Mouse (Mus musculus): ENCODE measurements around the gene Cst6. TPM values are rescaled to one million over a fixed set of nuclear protein-coding genes. Genes with fewer than 3 reads are reported as not detected.

Gene Cst6
- polyA plus RNA-seq, 1 experiment from 2014 or later = 1.3 TPM

- ATAC-seq (ENCODE audit: low FRiP score, low TSS enrichment) = no peak
- H3K4me1 ChIP-seq (ENCODE audit: control insufficient read depth, insufficient read depth, low read length) = no peaks in the 10 kb centered on the region
- H3K4me3 ChIP-seq (ENCODE audit: low read length) = no peak overlapping the region
- no peaks in the 10 kb centered on the region for H3K36me3 ChIP-seq (ENCODE audit: control insufficient read depth, insufficient read depth, low read length)
- H3K4me2 ChIP-seq (replicated peaks; ENCODE audit: low read depth, low read length) = no peak overlapping the region
- no peak overlapping the region for H3K9ac ChIP-seq (ENCODE audit: low read depth, low read length)
- 0 out of 2 replicates have a peak, but pooled peaks cover 3% of the 10 kb centered on the region for H3K27me3 ChIP-seq (ENCODE audit: control insufficient read depth, insufficient read depth, low read length)
- 91% methylated on average over 6 of the region's 6 CpGs for WGBS
- H3K27ac ChIP-seq (ENCODE audit: low read depth, low read length) = no peak overlapping the region
- H3K9me3 ChIP-seq (ENCODE audit: control insufficient read depth, low read length) = peaks cover 7% of the 10 kb centered on the region
These were observed 43.1 kb downstream of the Cst6 start for GRCm38 (mm10) chr19:5306279-5306678.

- H3K36me3 ChIP-seq (ENCODE audit: control insufficient read depth, insufficient read depth, low read length) = no peaks in the 10 kb centered on the region
- H3K9ac ChIP-seq (ENCODE audit: low read depth, low read length) = no peak overlapping the region
- peaks cover 7% of the 10 kb centered on the region for H3K9me3 ChIP-seq (ENCODE audit: control insufficient read depth, low read length)
- no peak overlapping the region for H3K27ac ChIP-seq (ENCODE audit: low read depth, low read length)
- H3K4me1 ChIP-seq (ENCODE audit: control insufficient read depth, insufficient read depth, low read length) = 0 out of 2 replicates have a peak, but pooled peaks cover 7% of the 10 kb centered on the region
- no peak overlapping the region for H3K4me2 ChIP-seq (replicated peaks; ENCODE audit: low read depth, low read length)
- 19% methylated on average over 4 of the region's 4 CpGs for WGBS
- peak; percentile 44; the same call in 1 of the 2 replicates for ATAC-seq (ENCODE audit: low FRiP score, low TSS enrichment)
- 0 out of 2 replicates have a peak, but pooled peaks cover 3% of the 10 kb centered on the region for H3K27me3 ChIP-seq (ENCODE audit: control insufficient read depth, insufficient read depth, low read length)
- no peak overlapping the region for H3K4me3 ChIP-seq (ENCODE audit: low read length)
These were observed 46.9 kb downstream of the Cst6 start for GRCm38 (mm10) chr19:5302455-5302854.

- peaks cover 15% of the 10 kb centered on the region for H3K4me1 ChIP-seq (ENCODE audit: control insufficient read depth, insufficient read depth, low read length)
- H3K4me2 ChIP-seq (replicated peaks; ENCODE audit: low read depth, low read length) = no peak overlapping the region
- H3K36me3 ChIP-seq (ENCODE audit: control insufficient read depth, insufficient read depth, low read length) = no peaks in the 10 kb centered on the region
- no peak for ATAC-seq (ENCODE audit: low FRiP score, low TSS enrichment)
- no peak overlapping the region for H3K4me3 ChIP-seq (ENCODE audit: low read length)
- 75% methylated on average over 6 of the region's 6 CpGs for WGBS
- no peaks in the 10 kb centered on the region for H3K9me3 ChIP-seq (ENCODE audit: control insufficient read depth, low read length)
- H3K27me3 ChIP-seq (ENCODE audit: control insufficient read depth, insufficient read depth, low read length) = no peaks in the 10 kb centered on the region
- H3K27ac ChIP-seq (ENCODE audit: low read depth, low read length) = no peak overlapping the region
- H3K9ac ChIP-seq (ENCODE audit: low read depth, low read length) = no peak overlapping the region
These were observed 48.8 kb downstream of the Cst6 start for GRCm38 (mm10) chr19:5300588-5300987.

GRCm38 (mm10) chr19:5297903-5298800 lies 51.2 kb downstream of the Cst6 start, which contains the start of gene Gal3st3:
Gene Gal3st3, plus strand, starts transcription at chr19:5298331.
- H3K36me3 ChIP-seq (ENCODE audit: control insufficient read depth, insufficient read depth, low read length) = peaks cover 9% of the 10 kb centered on the region
- peak within 1 kb of the TSS; percentile 39 for H3K4me3 ChIP-seq (ENCODE audit: low read length)
- H3K27me3 ChIP-seq (ENCODE audit: control insufficient read depth, insufficient read depth, low read length) = no peaks in the 10 kb centered on the region
- 4% methylated on average over 30 of the region's 32 CpGs for WGBS
- peaks cover 25% of the 10 kb centered on the region for H3K4me1 ChIP-seq (ENCODE audit: control insufficient read depth, insufficient read depth, low read length)
- ATAC-seq (ENCODE audit: low FRiP score, low TSS enrichment) = no peak
- H3K27ac ChIP-seq (ENCODE audit: low read depth, low read length) = no peak within 1 kb of the TSS
- peak within 1 kb of the TSS; percentile 56 for H3K9ac ChIP-seq (ENCODE audit: low read depth, low read length)
- no peaks in the 10 kb centered on the region for H3K9me3 ChIP-seq (ENCODE audit: control insufficient read depth, low read length)
- H3K4me2 ChIP-seq (replicated peaks; ENCODE audit: low read depth, low read length) = peak within 1 kb of the TSS; percentile 81

- Histone ChIP-seq H3K4me2 (replicated peaks; ENCODE audit: low read depth, low read length) (0 out of 2 replicates have a peak overlapping the region, but pooled peaks have one; percentile 53), H3K9me3 (ENCODE audit: control insufficient read depth, low read length) (no peaks in the 10 kb centered on the region), H3K27me3 (ENCODE audit: control insufficient read depth, insufficient read depth, low read length) (no peaks in the 10 kb centered on the region), H3K4me3 (ENCODE audit: low read length) (no peak overlapping the region), H3K36me3 (ENCODE audit: control insufficient read depth, insufficient read depth, low read length) (peaks cover 23% of the 10 kb centered on the region), H3K4me1 (ENCODE audit: control insufficient read depth, insufficient read depth, low read length) (peaks cover 25% of the 10 kb centered on the region), H3K27ac (ENCODE audit: low read depth, low read length) (no peak overlapping the region), H3K9ac (ENCODE audit: low read depth, low read length) (no peak overlapping the region)
- 28% methylated on average over 5 of the region's 5 CpGs for WGBS
- no peak for ATAC-seq (ENCODE audit: low FRiP score, low TSS enrichment)
These were observed 52.7 kb downstream of the Cst6 start for GRCm38 (mm10) chr19:5296630-5297029.

- ATAC-seq (ENCODE audit: low FRiP score, low TSS enrichment) = peak; percentile 41
- H3K4me2 ChIP-seq (replicated peaks; ENCODE audit: low read depth, low read length) = peak overlapping the region; percentile 53
- H3K4me3 ChIP-seq (ENCODE audit: low read length) = peak overlapping the region; percentile 95
- H3K4me1 ChIP-seq (ENCODE audit: control insufficient read depth, insufficient read depth, low read length) = peaks cover 25% of the 10 kb centered on the region
- peaks cover 31% of the 10 kb centered on the region for H3K36me3 ChIP-seq (ENCODE audit: control insufficient read depth, insufficient read depth, low read length)
- 7% methylated on average over 13 of the region's 13 CpGs for WGBS
- H3K9me3 ChIP-seq (ENCODE audit: control insufficient read depth, low read length) = no peaks in the 10 kb centered on the region
- peak overlapping the region; percentile 65 for H3K27ac ChIP-seq (ENCODE audit: low read depth, low read length)
- H3K9ac ChIP-seq (ENCODE audit: low read depth, low read length) = peak overlapping the region; percentile 60
- no peaks in the 10 kb centered on the region for H3K27me3 ChIP-seq (ENCODE audit: control insufficient read depth, insufficient read depth, low read length)
These were observed 53.7 kb downstream of the Cst6 start for GRCm38 (mm10) chr19:5295736-5296075.

- H3K36me3 ChIP-seq (ENCODE audit: control insufficient read depth, insufficient read depth, low read length) = peaks cover 37% of the 10 kb centered on the region
- H3K4me2 ChIP-seq (replicated peaks; ENCODE audit: low read depth, low read length) = peak within 1 kb of the TSS; percentile 85
- H3K27ac ChIP-seq (ENCODE audit: low read depth, low read length) = peak within 1 kb of the TSS; percentile 78
- WGBS = under 1% methylated on average over 46 of the region's 46 CpGs
- peak within 1 kb of the TSS; percentile 95 for H3K4me3 ChIP-seq (ENCODE audit: low read length)
- peak; percentile 96 for ATAC-seq (ENCODE audit: low FRiP score, low TSS enrichment)
- no peaks in the 10 kb centered on the region for H3K27me3 ChIP-seq (ENCODE audit: control insufficient read depth, insufficient read depth, low read length)
- H3K9ac ChIP-seq (ENCODE audit: low read depth, low read length) = peak within 1 kb of the TSS; percentile 90
- peaks cover 25% of the 10 kb centered on the region for H3K4me1 ChIP-seq (ENCODE audit: control insufficient read depth, insufficient read depth, low read length)
- H3K9me3 ChIP-seq (ENCODE audit: control insufficient read depth, low read length) = no peaks in the 10 kb centered on the region
These were observed 54.2 kb downstream of the Cst6 start, which contains the start of gene Sf3b2 for GRCm38 (mm10) chr19:5294972-5295735. Gene Sf3b2, minus strand, starts transcription at chr19:5295455.
